Mouse (Mus musculus) hindbrain, embryonic 16.5 days (tissue): ENCODE data around the gene Cdkal1. TPM values are rescaled to one million over a fixed set of nuclear protein-coding genes. Genes with fewer than 3 reads are reported as not detected.

ENCODE experiments used
- ATAC-seq: fragments of 200-750 bp; cut with Nextera tagmentation; 2 replicates; pipeline ENCODE4 v1.8.0; 2017; ENCODE audit warnings: moderate TSS enrichment, moderate library complexity
- H3K27ac ChIP-seq: fragments of 300-500 bp; sonication (generic); 2 replicates; pipeline ENCODE4 v1.5.1; 2014; ENCODE audit warnings: low read depth, mild to moderate bottlenecking, control low read depth, low read length, moderate library complexity
- H3K27me3 ChIP-seq: fragments of 300-500 bp; sonication (generic); replicated peaks from 2 replicates; pipeline ENCODE4 v1.6.1; 2014; ENCODE audit warnings: low read length; ENCODE audit not compliant: control insufficient read depth, insufficient read depth
- H3K36me3 ChIP-seq: fragments of 300-500 bp; sonication (generic); 2 replicates; pipeline ENCODE4 v1.6.1; 2014; ENCODE audit warnings: mild to moderate bottlenecking, low read length, moderate library complexity, mixed read lengths; ENCODE audit not compliant: control insufficient read depth, insufficient read depth
- H3K4me1 ChIP-seq: fragments of 300-500 bp; sonication (generic); 2 replicates; pipeline ENCODE4 v1.6.1; 2014; ENCODE audit warnings: low read depth, low read length; ENCODE audit not compliant: control insufficient read depth, insufficient read depth
- H3K4me2 ChIP-seq: fragments of 300-500 bp; sonication (generic); 2 replicates; pipeline ENCODE4 v1.6.1; 2014; ENCODE audit warnings: mild to moderate bottlenecking, low read length, control low read depth, moderate library complexity
- H3K4me3 ChIP-seq: fragments of 300-500 bp; sonication (generic); 2 replicates; pipeline ENCODE4 v1.5.1; 2014; ENCODE audit warnings: mild to moderate bottlenecking, low read length, control low read depth, moderate library complexity
- H3K9ac ChIP-seq: fragments of 300-500 bp; sonication (generic); 2 replicates; pipeline ENCODE4 v1.6.1; 2014; ENCODE audit warnings: low read depth, mild to moderate bottlenecking, control low read depth, low read length, moderate library complexity
- H3K9me3 ChIP-seq: fragments of 300-500 bp; sonication (generic); 2 replicates; pipeline ENCODE4 v1.6.1; 2014; ENCODE audit warnings: mild to moderate bottlenecking, low read length, moderate library complexity; ENCODE audit not compliant: control insufficient read depth
- WGBS: fragments of 180-500 bp; shearing (Covaris S2); extraction: QIAGEN DNeasy Blood & Tissue Kit; methylation state at CpG from one replicate; pipeline ENCODE4 v1.1.7; 2014; 5-methylcytosine and 5-hydroxymethylcytosine counted together
- polyA plus RNA-seq: library from polyadenylated mRNA; unstranded; fragments of >200 nt; fragmentation: Nextera tagmentation; extraction: Ambion mirVana; gene quantifications from 2 replicates; pipeline ENCODE4 v1.2.1, GENCODE M21; 2015

The Cdkal1 gene
- polyA plus RNA-seq, 1 experiment from 2014 or later, result 19.4 TPM

- H3K4me2 ChIP-seq, result no peak overlapping the region
- H3K4me3 ChIP-seq, result no peak overlapping the region
- no peaks in the 10 kb centered on the region for H3K36me3 ChIP-seq
- no peak overlapping the region for H3K27ac ChIP-seq
- H3K9me3 ChIP-seq, result no peaks in the 10 kb centered on the region
- 87% methylated on average over 5 of the region's 5 CpGs for WGBS
- no peak for ATAC-seq
- H3K9ac ChIP-seq, result no peak overlapping the region
- no peaks in the 10 kb centered on the region for H3K27me3 ChIP-seq
- H3K4me1 ChIP-seq, result no peaks in the 10 kb centered on the region; the same call in 1 of the 2 replicates
Observed at GRCm38 (mm10) chr13:29533586-29533985, 321.9 kb downstream of the Cdkal1 start.

- Histone ChIP-seq H3K9ac (no peak overlapping the region), H3K9me3 (no peaks in the 10 kb centered on the region), H3K4me3 (no peak overlapping the region), H3K27me3 (no peaks in the 10 kb centered on the region), H3K27ac (no peak overlapping the region), H3K4me1 (no peaks in the 10 kb centered on the region), H3K36me3 (no peaks in the 10 kb centered on the region), H3K4me2 (no peak overlapping the region)
- WGBS, result 90% methylated on average over 5 of the region's 5 CpGs
- ATAC-seq, result no peak; the same call in 1 of the 2 replicates
Observed at GRCm38 (mm10) chr13:29528344-29528743, 327.1 kb downstream of the Cdkal1 start.

- 83% methylated on average over 4 of the region's 4 CpGs for WGBS
- no peaks in the 10 kb centered on the region for H3K36me3 ChIP-seq
- no peaks in the 10 kb centered on the region for H3K27me3 ChIP-seq
- H3K4me1 ChIP-seq, result no peaks in the 10 kb centered on the region
- no peak overlapping the region for H3K9ac ChIP-seq
- no peak overlapping the region for H3K4me2 ChIP-seq
- no peak for ATAC-seq
- H3K9me3 ChIP-seq, result no peaks in the 10 kb centered on the region
- H3K4me3 ChIP-seq, result no peak overlapping the region
- no peak overlapping the region for H3K27ac ChIP-seq
Observed at GRCm38 (mm10) chr13:29521321-29521720, 334.2 kb downstream of the Cdkal1 start.

- Histone ChIP-seq H3K36me3 (no peaks in the 10 kb centered on the region), H3K4me3 (no peak overlapping the region), H3K9ac (no peak overlapping the region), H3K27ac (no peak overlapping the region), H3K4me2 (no peak overlapping the region), H3K27me3 (no peaks in the 10 kb centered on the region), H3K9me3 (no peaks in the 10 kb centered on the region), H3K4me1 (no peaks in the 10 kb centered on the region)
- no peak for ATAC-seq
- 80% methylated on average over 1 of the region's 1 CpGs for WGBS
Observed at GRCm38 (mm10) chr13:29514071-29514470, 341.4 kb downstream of the Cdkal1 start.

GRCm38 (mm10) chr13:29504861-29505568 is 350.5 kb downstream of the Cdkal1 start:
- 36% methylated on average over 4 of the region's 4 CpGs for WGBS
- Histone ChIP-seq H3K4me1 (peaks cover 4% of the 10 kb centered on the region; the same call in 1 of the 2 replicates), H3K9me3 (no peaks in the 10 kb centered on the region), H3K4me2 (no peak overlapping the region), H3K4me3 (no peak overlapping the region), H3K27me3 (no peaks in the 10 kb centered on the region), H3K27ac (no peak overlapping the region), H3K9ac (no peak overlapping the region), H3K36me3 (no peaks in the 10 kb centered on the region)
- no peak for ATAC-seq

- Histone ChIP-seq H3K9ac (no peak overlapping the region), H3K27ac (no peak overlapping the region)
- 61% methylated on average over 6 of the region's 6 CpGs for WGBS
Observed at GRCm38 (mm10) chr13:29503147-29504044, 352.1 kb downstream of the Cdkal1 start.

GRCm38 (mm10) chr13:29502481-29503146 is 352.9 kb downstream of the Cdkal1 start:
- no peaks in the 10 kb centered on the region for H3K9me3 ChIP-seq
- no peak overlapping the region for H3K4me3 ChIP-seq
- H3K9ac ChIP-seq, result no peak overlapping the region
- no peak for ATAC-seq
- H3K36me3 ChIP-seq, result no peaks in the 10 kb centered on the region
- no peak overlapping the region for H3K27ac ChIP-seq
- 81% methylated on average over 5 of the region's 5 CpGs for WGBS
- H3K4me2 ChIP-seq, result no peak overlapping the region
- peaks cover 4% of the 10 kb centered on the region; the same call in 1 of the 2 replicates for H3K4me1 ChIP-seq
- H3K27me3 ChIP-seq, result no peaks in the 10 kb centered on the region

More at GRCm38 (mm10) chr13:29503147-29504044, 352.1 kb downstream of the Cdkal1 start:
- Histone ChIP-seq H3K27me3 (no peaks in the 10 kb centered on the region), H3K36me3 (no peaks in the 10 kb centered on the region), H3K4me3 (no peak overlapping the region), H3K4me1 (peaks cover 4% of the 10 kb centered on the region; the same call in 1 of the 2 replicates), H3K4me2 (no peak overlapping the region), H3K9me3 (no peaks in the 10 kb centered on the region)
- no peak for ATAC-seq

GRCm38 (mm10) chr13:29501173-29501572 is 354.3 kb downstream of the Cdkal1 start:
- no peaks in the 10 kb centered on the region for H3K36me3 ChIP-seq
- H3K4me2 ChIP-seq, result no peak overlapping the region
- WGBS, result 72% methylated on average over 2 of the region's 2 CpGs
- H3K9me3 ChIP-seq, result no peaks in the 10 kb centered on the region
- H3K4me3 ChIP-seq, result no peak overlapping the region
- no peak for ATAC-seq
- no peak overlapping the region for H3K9ac ChIP-seq
- H3K27ac ChIP-seq, result no peak overlapping the region
- H3K27me3 ChIP-seq, result no peaks in the 10 kb centered on the region
- H3K4me1 ChIP-seq, result peaks cover 4% of the 10 kb centered on the region; the same call in 1 of the 2 replicates

GRCm38 (mm10) chr13:29499750-29500149 is 355.7 kb downstream of the Cdkal1 start:
- Histone ChIP-seq H3K27me3 (no peaks in the 10 kb centered on the region), H3K9me3 (no peaks in the 10 kb centered on the region), H3K36me3 (no peaks in the 10 kb centered on the region), H3K4me3 (no peak overlapping the region), H3K9ac (no peak overlapping the region), H3K27ac (no peak overlapping the region), H3K4me1 (no peaks in the 10 kb centered on the region), H3K4me2 (no peak overlapping the region)
- no peak for ATAC-seq
- WGBS, result 86% methylated on average over 2 of the region's 2 CpGs
